Mouse (Mus musculus): Measurements from ENCODE around the gene Rad17.
A peak's percentile ranks its signal among the peaks of the same experiment; 100 is the strongest.

Rad17 gene

GRCm38 (mm10) chr13:100616181-100617087 lies 34.4 kb downstream of the Rad17 start, which contains the start of gene Marveld2:
Marveld2 (minus strand) TSS chr13:100616971.
- peak; percentile 27 to 46 for DNase-seq (ENCODE audit: low spot score in 2 of 2)

- DNase-seq (ENCODE audit: low spot score in 2 of 2): no peak
These were observed 37.9 kb downstream of the Rad17 start for GRCm38 (mm10) chr13:100612903-100613302.

- DNase-seq (ENCODE audit: low spot score in 2 of 2): no peak
These were observed 38.6 kb downstream of the Rad17 start for GRCm38 (mm10) chr13:100612251-100612650.

GRCm38 (mm10) chr13:100611266-100611665 lies 39.6 kb downstream of the Rad17 start:
- no peak for DNase-seq (ENCODE audit: low spot score in 2 of 2)

- DNase-seq (ENCODE audit: low spot score in 2 of 2): no peak
These were observed 43.1 kb downstream of the Rad17 start for GRCm38 (mm10) chr13:100607756-100608155.

- no peak for DNase-seq (ENCODE audit: low spot score in 2 of 2)
These were observed 45.0 kb downstream of the Rad17 start for GRCm38 (mm10) chr13:100605845-100606244.

GRCm38 (mm10) chr13:100603738-100604095 lies 47.1 kb downstream of the Rad17 start:
- DNase-seq (ENCODE audit: low spot score in 2 of 2): no peak

- DNase-seq (ENCODE audit: low spot score in 2 of 2): no peak
These were observed 47.7 kb downstream of the Rad17 start for GRCm38 (mm10) chr13:100603031-100603737.

- DNase-seq (ENCODE audit: low spot score in 2 of 2): no peak
These were observed 48.5 kb downstream of the Rad17 start for GRCm38 (mm10) chr13:100602239-100602902.

GRCm38 (mm10) chr13:100601034-100601433 lies 49.8 kb downstream of the Rad17 start:
- DNase-seq (ENCODE audit: low spot score in 2 of 2): no peak

- DNase-seq (ENCODE audit: low spot score in 2 of 2): no peak
These were observed 50.5 kb downstream of the Rad17 start for GRCm38 (mm10) chr13:100600317-100600716.

- no peak for DNase-seq (ENCODE audit: low spot score in 2 of 2)
These were observed 53.6 kb downstream of the Rad17 start for GRCm38 (mm10) chr13:100597284-100597683.

- DNase-seq (ENCODE audit: low spot score in 2 of 2): no peak
These were observed 55.3 kb downstream of the Rad17 start for GRCm38 (mm10) chr13:100595552-100595885.

- DNase-seq (ENCODE audit: low spot score in 2 of 2): no peak
These were observed 55.9 kb downstream of the Rad17 start for GRCm38 (mm10) chr13:100594838-100595551.

- DNase-seq (ENCODE audit: low spot score in 2 of 2): peak; percentile 47 to 67
These were observed 56.6 kb downstream of the Rad17 start for GRCm38 (mm10) chr13:100594041-100594792.

- DNase-seq (ENCODE audit: low spot score in 2 of 2): no peak
These were observed 62.2 kb downstream of the Rad17 start for GRCm38 (mm10) chr13:100588646-100589045.

GRCm38 (mm10) chr13:100582144-100582543 lies 68.7 kb downstream of the Rad17 start:
- DNase-seq (ENCODE audit: low spot score in 2 of 2): no peak

GRCm38 (mm10) chr13:100581701-100582100 lies 69.2 kb downstream of the Rad17 start:
- no peak for DNase-seq (ENCODE audit: low spot score in 2 of 2)

- no peak for DNase-seq (ENCODE audit: low spot score in 2 of 2)
These were observed 70.9 kb downstream of the Rad17 start for GRCm38 (mm10) chr13:100579951-100580350.

GRCm38 (mm10) chr13:100579220-100579619 lies 71.6 kb downstream of the Rad17 start:
- no peak for DNase-seq (ENCODE audit: low spot score in 2 of 2)

- peak in 1 of 2 experiments; percentile 29 for DNase-seq (ENCODE audit: low spot score in 2 of 2)
These were observed 74.9 kb downstream of the Rad17 start for GRCm38 (mm10) chr13:100575950-100576349.

Data from natural killer cell, adult 2 months (primary cell).